Mouse (Mus musculus): Measurements from ENCODE around the gene 4930432K21Rik. TPM values are rescaled to one million over a fixed set of nuclear protein-coding genes. Genes with fewer than 3 reads are reported as not detected.
A peak's percentile ranks its signal among the peaks of the same experiment; 100 is the strongest.

4930432K21Rik gene
- polyA plus RNA-seq, 1 experiment from 2014 or later: 1.6 TPM

- Histone ChIP-seq H3K4me1 (ENCODE audit: control insufficient read depth, insufficient read depth, low read length) (no peaks in the 10 kb centered on the region), H3K9ac (replicated peaks; ENCODE audit: low read depth, low read length) (no peak overlapping the region), H3K36me3 (ENCODE audit: control insufficient read depth, insufficient read depth, low read length) (no peaks in the 10 kb centered on the region), H3K27me3 (ENCODE audit: control insufficient read depth, insufficient read depth, low read length) (no peaks in the 10 kb centered on the region), H3K4me3 (ENCODE audit: low read depth, low read length) (no peak overlapping the region), H3K27ac (ENCODE audit: low read depth, low read length) (no peak overlapping the region), H3K4me2 (ENCODE audit: low read depth, low read length) (no peak overlapping the region), H3K9me3 (ENCODE audit: control insufficient read depth, low read length) (no peaks in the 10 kb centered on the region)
- WGBS: 91% methylated on average over 6 of the region's 6 CpGs
- no peak for ATAC-seq (ENCODE audit: low read depth)
These were observed 32.2 kb upstream of the 4930432K21Rik start for GRCm38 (mm10) chr8:84115646-84116045.

- H3K4me2 ChIP-seq (ENCODE audit: low read depth, low read length): no peak overlapping the region
These were observed 25.7 kb upstream of the 4930432K21Rik start for GRCm38 (mm10) chr8:84122151-84122550.

GRCm38 (mm10) chr8:84125656-84126055 lies 22.2 kb upstream of the 4930432K21Rik start, which contains the start of gene Podnl1:
Podnl1 (plus strand) TSS chr8:84125989.
- Histone ChIP-seq H3K4me1 (ENCODE audit: control insufficient read depth, insufficient read depth, low read length) (no peaks in the 10 kb centered on the region), H3K9ac (replicated peaks; ENCODE audit: low read depth, low read length) (0 out of 2 replicates have a peak within 1 kb of the TSS, but pooled peaks have one; percentile 34), H3K4me3 (ENCODE audit: low read depth, low read length) (no peak within 1 kb of the TSS), H3K36me3 (ENCODE audit: control insufficient read depth, insufficient read depth, low read length) (no peaks in the 10 kb centered on the region), H3K27me3 (ENCODE audit: control insufficient read depth, insufficient read depth, low read length) (no peaks in the 10 kb centered on the region), H3K9me3 (ENCODE audit: control insufficient read depth, low read length) (no peaks in the 10 kb centered on the region), H3K4me2 (ENCODE audit: low read depth, low read length) (no peak within 1 kb of the TSS), H3K27ac (ENCODE audit: low read depth, low read length) (no peak within 1 kb of the TSS)
- WGBS: 68% methylated on average over 8 of the region's 9 CpGs
- no peak; the same call in 1 of the 2 replicates for ATAC-seq (ENCODE audit: low read depth)

More at GRCm38 (mm10) chr8:84122151-84122550, 25.7 kb upstream of the 4930432K21Rik start:
- H3K27me3 ChIP-seq (ENCODE audit: control insufficient read depth, insufficient read depth, low read length): no peaks in the 10 kb centered on the region
- no peaks in the 10 kb centered on the region for H3K4me1 ChIP-seq (ENCODE audit: control insufficient read depth, insufficient read depth, low read length)
- 96% methylated on average over 3 of the region's 3 CpGs for WGBS
- H3K4me3 ChIP-seq (ENCODE audit: low read depth, low read length): no peak overlapping the region
- ATAC-seq (ENCODE audit: low read depth): no peak
- no peaks in the 10 kb centered on the region for H3K9me3 ChIP-seq (ENCODE audit: control insufficient read depth, low read length)
- no peaks in the 10 kb centered on the region for H3K36me3 ChIP-seq (ENCODE audit: control insufficient read depth, insufficient read depth, low read length)
- H3K27ac ChIP-seq (ENCODE audit: low read depth, low read length): no peak overlapping the region
- no peak overlapping the region for H3K9ac ChIP-seq (replicated peaks; ENCODE audit: low read depth, low read length)

- Histone ChIP-seq H3K36me3 (ENCODE audit: control insufficient read depth, insufficient read depth, low read length) (no peaks in the 10 kb centered on the region), H3K27me3 (ENCODE audit: control insufficient read depth, insufficient read depth, low read length) (no peaks in the 10 kb centered on the region), H3K4me2 (ENCODE audit: low read depth, low read length) (no peak overlapping the region), H3K4me1 (ENCODE audit: control insufficient read depth, insufficient read depth, low read length) (no peaks in the 10 kb centered on the region), H3K27ac (ENCODE audit: low read depth, low read length) (no peak overlapping the region), H3K9me3 (ENCODE audit: control insufficient read depth, low read length) (no peaks in the 10 kb centered on the region), H3K9ac (replicated peaks; ENCODE audit: low read depth, low read length) (no peak overlapping the region), H3K4me3 (ENCODE audit: low read depth, low read length) (no peak overlapping the region)
- no peak for ATAC-seq (ENCODE audit: low read depth)
- 84% methylated on average over 2 of the region's 2 CpGs for WGBS
These were observed 21.1 kb upstream of the 4930432K21Rik start for GRCm38 (mm10) chr8:84126742-84127141.

GRCm38 (mm10) chr8:84127202-84127901 lies 20.5 kb upstream of the 4930432K21Rik start:
- Histone ChIP-seq H3K4me3 (ENCODE audit: low read depth, low read length) (no peak overlapping the region), H3K36me3 (ENCODE audit: control insufficient read depth, insufficient read depth, low read length) (peaks cover 3% of the 10 kb centered on the region), H3K4me1 (ENCODE audit: control insufficient read depth, insufficient read depth, low read length) (no peaks in the 10 kb centered on the region), H3K27me3 (ENCODE audit: control insufficient read depth, insufficient read depth, low read length) (no peaks in the 10 kb centered on the region), H3K9ac (replicated peaks; ENCODE audit: low read depth, low read length) (no peak overlapping the region), H3K9me3 (ENCODE audit: control insufficient read depth, low read length) (no peaks in the 10 kb centered on the region), H3K27ac (ENCODE audit: low read depth, low read length) (no peak overlapping the region), H3K4me2 (ENCODE audit: low read depth, low read length) (no peak overlapping the region)
- WGBS: 68% methylated on average over 17 of the region's 17 CpGs
- no peak for ATAC-seq (ENCODE audit: low read depth)

- Histone ChIP-seq H3K4me2 (ENCODE audit: low read depth, low read length) (no peak overlapping the region), H3K36me3 (ENCODE audit: control insufficient read depth, insufficient read depth, low read length) (peaks cover 12% of the 10 kb centered on the region), H3K27ac (ENCODE audit: low read depth, low read length) (no peak overlapping the region), H3K27me3 (ENCODE audit: control insufficient read depth, insufficient read depth, low read length) (no peaks in the 10 kb centered on the region), H3K9ac (replicated peaks; ENCODE audit: low read depth, low read length) (no peak overlapping the region), H3K9me3 (ENCODE audit: control insufficient read depth, low read length) (no peaks in the 10 kb centered on the region), H3K4me3 (ENCODE audit: low read depth, low read length) (no peak overlapping the region), H3K4me1 (ENCODE audit: control insufficient read depth, insufficient read depth, low read length) (no peaks in the 10 kb centered on the region)
- 79% methylated on average over 8 of the region's 8 CpGs for WGBS
- no peak for ATAC-seq (ENCODE audit: low read depth)
These were observed 19.5 kb upstream of the 4930432K21Rik start for GRCm38 (mm10) chr8:84128277-84128676.

- Histone ChIP-seq H3K27ac (ENCODE audit: low read depth, low read length) (no peak overlapping the region), H3K27me3 (ENCODE audit: control insufficient read depth, insufficient read depth, low read length) (no peaks in the 10 kb centered on the region), H3K4me1 (ENCODE audit: control insufficient read depth, insufficient read depth, low read length) (no peaks in the 10 kb centered on the region), H3K9ac (replicated peaks; ENCODE audit: low read depth, low read length) (no peak overlapping the region), H3K4me3 (ENCODE audit: low read depth, low read length) (no peak overlapping the region), H3K9me3 (ENCODE audit: control insufficient read depth, low read length) (no peaks in the 10 kb centered on the region), H3K4me2 (ENCODE audit: low read depth, low read length) (no peak overlapping the region), H3K36me3 (ENCODE audit: control insufficient read depth, insufficient read depth, low read length) (peaks cover 34% of the 10 kb centered on the region)
- peak; percentile 28; the same call in 1 of the 2 replicates for ATAC-seq (ENCODE audit: low read depth)
- WGBS: 48% methylated on average over 30 of the region's 30 CpGs
These were observed 17.0 kb upstream of the 4930432K21Rik start for GRCm38 (mm10) chr8:84130806-84131205.

- peaks cover 48% of the 10 kb centered on the region for H3K36me3 ChIP-seq (ENCODE audit: control insufficient read depth, insufficient read depth, low read length)
- no peaks in the 10 kb centered on the region for H3K4me1 ChIP-seq (ENCODE audit: control insufficient read depth, insufficient read depth, low read length)
- no peaks in the 10 kb centered on the region for H3K9me3 ChIP-seq (ENCODE audit: control insufficient read depth, low read length)
- no peak overlapping the region for H3K4me2 ChIP-seq (ENCODE audit: low read depth, low read length)
- H3K9ac ChIP-seq (replicated peaks; ENCODE audit: low read depth, low read length): no peak overlapping the region
- WGBS: 94% methylated on average over 8 of the region's 8 CpGs
- H3K27ac ChIP-seq (ENCODE audit: low read depth, low read length): no peak overlapping the region
- ATAC-seq (ENCODE audit: low read depth): no peak
- no peak overlapping the region for H3K4me3 ChIP-seq (ENCODE audit: low read depth, low read length)
- no peaks in the 10 kb centered on the region for H3K27me3 ChIP-seq (ENCODE audit: control insufficient read depth, insufficient read depth, low read length)
These were observed 15.6 kb upstream of the 4930432K21Rik start for GRCm38 (mm10) chr8:84132225-84132624.

- H3K4me3 ChIP-seq (ENCODE audit: low read depth, low read length): no peak overlapping the region
- no peak for ATAC-seq (ENCODE audit: low read depth)
- no peaks in the 10 kb centered on the region for H3K4me1 ChIP-seq (ENCODE audit: control insufficient read depth, insufficient read depth, low read length)
- no peak overlapping the region for H3K4me2 ChIP-seq (ENCODE audit: low read depth, low read length)
- peaks cover 89% of the 10 kb centered on the region for H3K36me3 ChIP-seq (ENCODE audit: control insufficient read depth, insufficient read depth, low read length)
- no peak overlapping the region for H3K9ac ChIP-seq (replicated peaks; ENCODE audit: low read depth, low read length)
- 92% methylated on average over 3 of the region's 3 CpGs for WGBS
- H3K27me3 ChIP-seq (ENCODE audit: control insufficient read depth, insufficient read depth, low read length): no peaks in the 10 kb centered on the region
- H3K9me3 ChIP-seq (ENCODE audit: control insufficient read depth, low read length): no peaks in the 10 kb centered on the region
- H3K27ac ChIP-seq (ENCODE audit: low read depth, low read length): no peak overlapping the region
These were observed 10.0 kb upstream of the 4930432K21Rik start for GRCm38 (mm10) chr8:84137848-84138247.

Measured in neural tube, embryonic 14.5 days (tissue).